Mouse (Mus musculus) forebrain, embryonic 10.5 days (tissue): ENCODE data around the gene Tex33. TPM values are rescaled to one million over a fixed set of nuclear protein-coding genes. Genes with fewer than 3 reads are reported as not detected.

ENCODE experiments used
- DNase-seq: peaks from one replicate; pipeline ENCODE4 v3.0.0-alpha.2; 2017; ENCODE audit warnings: low spot score; ENCODE audit errors: extremely low spot score
- H3K27ac ChIP-seq: fragments of 300-500 bp; sonication (generic); 2 replicates; pipeline ENCODE4 v1.5.1; 2016; ENCODE audit warnings: mild to moderate bottlenecking
- H3K27me3 ChIP-seq: fragments of 300-500 bp; sonication (generic); 2 replicates; pipeline ENCODE4 v1.6.1; 2016; ENCODE audit warnings: mild to moderate bottlenecking; ENCODE audit not compliant: poor library complexity, severe bottlenecking
- H3K36me3 ChIP-seq: fragments of 300-500 bp; sonication (generic); replicated peaks from 2 replicates; pipeline ENCODE4 v1.6.1; 2016; ENCODE audit warnings: mild to moderate bottlenecking, moderate library complexity
- H3K4me1 ChIP-seq: fragments of 300-500 bp; sonication (generic); 2 replicates; pipeline ENCODE4 v1.6.1; 2016
- H3K4me3 ChIP-seq: fragments of 300-500 bp; sonication (generic); 2 replicates; pipeline ENCODE4 v1.5.1; 2016; ENCODE audit warnings: mild to moderate bottlenecking, moderate library complexity
- H3K9me3 ChIP-seq: fragments of 300-500 bp; sonication (generic); 2 replicates; pipeline ENCODE4 v1.6.1; 2016; ENCODE audit warnings: mild to moderate bottlenecking, moderate library complexity
- WGBS: fragments of 180-500 bp; shearing (Covaris S2); methylation state at CpG from one replicate; pipeline ENCODE4 v1.1.7; 2016; 5-methylcytosine and 5-hydroxymethylcytosine counted together
- polyA plus RNA-seq: library from polyadenylated mRNA; unstranded; fragments of >200 nt; fragmentation: Nextera tagmentation; extraction: Ambion mirVana; gene quantifications from 2 replicates; pipeline ENCODE4 v1.2.1, GENCODE M21; 2016

Tex33 gene
- polyA plus RNA-seq, result not detected in 2 replicates

DNA sequence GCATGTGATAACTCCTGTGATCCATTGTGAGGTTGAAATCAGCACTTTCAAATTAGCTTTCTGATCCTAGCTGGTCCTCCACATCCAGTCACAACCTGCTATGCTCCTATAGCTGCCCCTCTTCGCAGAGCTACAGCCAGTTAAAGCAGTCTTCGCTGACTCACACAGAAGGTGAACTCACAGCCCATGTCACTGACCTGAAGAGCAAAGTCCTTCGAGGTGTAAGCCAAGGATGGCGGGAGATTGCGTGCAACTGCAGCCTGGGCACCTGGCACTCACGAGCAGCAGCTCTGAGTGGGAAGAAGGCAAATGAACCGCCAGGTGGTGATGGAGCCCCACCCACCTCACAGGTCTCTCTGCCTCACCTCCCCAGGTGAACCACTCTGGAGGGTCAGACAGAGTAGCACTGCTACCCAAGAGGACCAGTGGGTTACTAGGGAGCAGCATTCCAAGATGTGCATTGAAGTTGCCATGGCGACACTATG is at the start of gene Tex33:
TSS of gene Tex33 (minus strand) at position 435 of the 485 bp plus-strand sequence.
- H3K4me1 ChIP-seq, result peaks cover 7% of the 10 kb centered on the region
- H3K9me3 ChIP-seq, result no peaks in the 10 kb centered on the region
- WGBS, result 85% methylated on average over 8 of the region's 8 CpGs
- no peak within 1 kb of the TSS for H3K4me3 ChIP-seq
- H3K36me3 ChIP-seq, result no peaks in the 10 kb centered on the region
- H3K27ac ChIP-seq, result no peak within 1 kb of the TSS
- no peaks in the 10 kb centered on the region for H3K27me3 ChIP-seq
- DNase-seq, result no peak

GRCm38 (mm10) chr15:78443857-78444256 is 48.1 kb upstream of the Tex33 start:
- no peak for DNase-seq
- no peaks in the 10 kb centered on the region for H3K9me3 ChIP-seq
- 0 out of 2 replicates have a peak overlapping the region, but pooled peaks have one; percentile 40 for H3K27ac ChIP-seq
- peaks cover 45% of the 10 kb centered on the region for H3K4me1 ChIP-seq
- no peaks in the 10 kb centered on the region for H3K36me3 ChIP-seq
- H3K4me3 ChIP-seq, result no peak overlapping the region
- WGBS, result 65% methylated on average over 6 of the region's 6 CpGs
- H3K27me3 ChIP-seq, result 0 out of 2 replicates have a peak, but pooled peaks cover 2% of the 10 kb centered on the region

DNA sequence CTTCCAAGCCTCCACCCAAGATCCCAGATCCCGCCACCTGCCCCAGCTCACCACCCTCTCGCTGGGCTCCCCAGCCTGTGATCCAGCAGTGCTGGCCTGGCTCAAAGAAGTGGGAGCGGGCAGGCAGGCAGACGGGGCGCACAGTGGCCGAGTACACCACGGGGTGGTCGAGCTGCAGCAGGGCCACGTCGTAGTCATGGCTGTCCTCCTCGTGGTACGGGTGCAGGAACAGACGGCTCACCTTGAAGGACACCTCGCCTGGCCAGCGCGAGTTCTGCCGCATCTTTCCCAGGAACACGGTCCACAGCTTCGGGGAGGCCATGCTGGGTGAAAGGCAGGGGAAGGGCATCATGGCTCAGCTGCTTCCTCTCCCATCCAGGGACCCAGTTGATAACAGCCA is 46.5 kb upstream of the Tex33 start:
- H3K4me1 ChIP-seq, result peaks cover 48% of the 10 kb centered on the region
- 93% methylated on average over 19 of the region's 19 CpGs for WGBS

DNA sequence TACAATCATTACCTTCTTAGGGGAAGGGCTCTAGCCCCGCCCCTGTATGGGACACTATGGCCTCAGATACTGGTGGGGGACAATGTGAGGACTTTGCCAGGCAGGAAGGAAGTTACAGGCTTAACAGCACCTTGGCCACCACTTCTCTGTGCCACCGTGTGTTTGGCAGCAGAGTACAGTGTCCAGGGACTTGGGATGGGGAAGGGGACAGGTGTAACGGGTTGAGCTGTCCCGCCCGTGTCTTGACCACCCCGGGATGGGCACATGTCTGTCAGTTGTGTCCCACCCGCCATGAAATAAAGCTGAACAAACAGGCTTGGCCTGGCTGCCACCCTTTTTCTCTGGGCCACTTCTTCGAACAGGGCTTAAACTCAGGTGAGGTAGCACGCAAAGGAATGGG is 43.3 kb upstream of the Tex33 start:
- peaks cover 72% of the 10 kb centered on the region for H3K4me1 ChIP-seq
- H3K27ac ChIP-seq, result no peak overlapping the region
- 61% methylated on average over 9 of the region's 9 CpGs for WGBS
- no peak for DNase-seq
- peaks cover 23% of the 10 kb centered on the region for H3K36me3 ChIP-seq
- H3K4me3 ChIP-seq, result no peak overlapping the region
- H3K9me3 ChIP-seq, result no peaks in the 10 kb centered on the region
- peaks cover 41% of the 10 kb centered on the region for H3K27me3 ChIP-seq

More for the DNA sequence above, 46.5 kb upstream of the Tex33 start:
- no peaks in the 10 kb centered on the region for H3K36me3 ChIP-seq
- no peaks in the 10 kb centered on the region for H3K9me3 ChIP-seq
- DNase-seq, result no peak
- peaks cover 18% of the 10 kb centered on the region for H3K27me3 ChIP-seq
- H3K27ac ChIP-seq, result no peak overlapping the region
- H3K4me3 ChIP-seq, result no peak overlapping the region

- WGBS, result 49% methylated on average over 8 of the region's 8 CpGs
- no peak overlapping the region for H3K27ac ChIP-seq
- no peaks in the 10 kb centered on the region for H3K9me3 ChIP-seq
- no peak overlapping the region for H3K4me3 ChIP-seq
- peaks cover 28% of the 10 kb centered on the region for H3K36me3 ChIP-seq
- H3K4me1 ChIP-seq, result peaks cover 71% of the 10 kb centered on the region
- no peak for DNase-seq
- peaks cover 41% of the 10 kb centered on the region for H3K27me3 ChIP-seq
Measured at GRCm38 (mm10) chr15:78438505-78438904, 42.8 kb upstream of the Tex33 start.

DNA sequence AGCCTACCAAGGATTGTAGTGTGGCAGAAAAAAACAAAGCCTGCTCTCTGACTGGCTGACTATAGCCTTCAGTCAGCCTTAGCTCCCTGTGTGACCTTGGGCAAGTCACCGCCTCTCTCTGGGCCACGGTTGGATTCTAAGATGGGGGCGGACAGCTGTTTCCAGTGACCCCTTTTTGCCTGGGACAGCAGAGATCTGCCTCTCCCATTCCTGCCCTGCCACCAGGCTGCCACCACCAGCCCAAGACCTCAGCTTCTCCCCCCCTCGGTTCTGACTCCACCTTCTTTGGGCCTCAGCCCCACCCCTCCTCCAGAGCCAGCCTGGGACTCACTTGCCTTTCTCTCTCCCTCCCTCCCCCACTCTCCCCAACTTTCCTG is 42.3 kb upstream of the Tex33 start:
- WGBS, result 39% methylated on average over 4 of the region's 4 CpGs

DNA sequence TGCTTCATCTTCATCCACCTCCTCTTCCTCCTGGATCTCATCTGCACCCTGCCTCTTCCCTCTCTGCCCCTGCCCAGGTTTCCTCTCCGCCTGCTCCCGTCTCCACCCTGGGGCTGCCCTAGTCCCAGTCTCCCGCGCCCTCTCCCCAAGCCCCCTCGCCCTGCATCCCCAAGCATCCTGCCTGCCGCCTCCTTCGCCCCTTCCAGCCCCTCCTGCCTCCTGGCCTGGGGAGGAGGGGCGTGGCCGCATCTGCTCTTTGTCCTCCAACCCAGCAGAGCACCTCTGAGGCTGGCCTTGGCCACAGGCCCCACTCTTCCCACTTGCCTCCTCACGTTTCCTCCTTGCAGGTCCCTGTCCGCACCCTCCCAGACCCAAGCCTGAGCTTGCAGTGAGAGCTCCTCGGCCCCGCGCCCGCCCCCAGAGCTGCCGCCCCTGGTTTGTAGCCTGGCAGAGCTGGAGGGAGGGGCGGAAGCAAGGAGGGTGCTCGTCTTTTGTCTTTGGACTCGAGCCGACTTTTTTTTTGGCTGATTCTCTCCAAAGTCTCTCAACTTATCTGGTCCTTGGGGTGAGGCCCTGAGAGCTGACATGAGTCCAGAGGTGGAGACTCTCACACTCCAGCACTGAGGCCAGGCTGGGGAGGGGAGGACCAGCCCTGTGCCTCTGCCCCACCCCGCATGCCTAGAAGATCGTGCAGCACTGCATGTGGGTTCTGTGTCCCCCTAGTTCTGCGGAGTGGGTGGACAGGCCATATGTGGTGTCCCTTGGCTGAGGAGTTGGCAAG is 41.7 kb upstream of the Tex33 start:
- peak overlapping the region; percentile 83 for H3K27ac ChIP-seq
- peak; percentile 35 for DNase-seq
- H3K4me1 ChIP-seq, result peaks cover 75% of the 10 kb centered on the region
- peak overlapping the region; percentile 50 for H3K4me3 ChIP-seq
- 11% methylated on average over 23 of the region's 23 CpGs for WGBS
- H3K9me3 ChIP-seq, result no peaks in the 10 kb centered on the region
- H3K27me3 ChIP-seq, result peaks cover 41% of the 10 kb centered on the region
- H3K36me3 ChIP-seq, result peaks cover 38% of the 10 kb centered on the region

More for the DNA sequence above, 42.3 kb upstream of the Tex33 start:
- Histone ChIP-seq H3K36me3 (peaks cover 33% of the 10 kb centered on the region), H3K27me3 (peaks cover 41% of the 10 kb centered on the region), H3K27ac (peak overlapping the region; percentile 83), H3K9me3 (no peaks in the 10 kb centered on the region), H3K4me3 (no peak overlapping the region), H3K4me1 (peaks cover 72% of the 10 kb centered on the region)
- no peak for DNase-seq

DNA sequence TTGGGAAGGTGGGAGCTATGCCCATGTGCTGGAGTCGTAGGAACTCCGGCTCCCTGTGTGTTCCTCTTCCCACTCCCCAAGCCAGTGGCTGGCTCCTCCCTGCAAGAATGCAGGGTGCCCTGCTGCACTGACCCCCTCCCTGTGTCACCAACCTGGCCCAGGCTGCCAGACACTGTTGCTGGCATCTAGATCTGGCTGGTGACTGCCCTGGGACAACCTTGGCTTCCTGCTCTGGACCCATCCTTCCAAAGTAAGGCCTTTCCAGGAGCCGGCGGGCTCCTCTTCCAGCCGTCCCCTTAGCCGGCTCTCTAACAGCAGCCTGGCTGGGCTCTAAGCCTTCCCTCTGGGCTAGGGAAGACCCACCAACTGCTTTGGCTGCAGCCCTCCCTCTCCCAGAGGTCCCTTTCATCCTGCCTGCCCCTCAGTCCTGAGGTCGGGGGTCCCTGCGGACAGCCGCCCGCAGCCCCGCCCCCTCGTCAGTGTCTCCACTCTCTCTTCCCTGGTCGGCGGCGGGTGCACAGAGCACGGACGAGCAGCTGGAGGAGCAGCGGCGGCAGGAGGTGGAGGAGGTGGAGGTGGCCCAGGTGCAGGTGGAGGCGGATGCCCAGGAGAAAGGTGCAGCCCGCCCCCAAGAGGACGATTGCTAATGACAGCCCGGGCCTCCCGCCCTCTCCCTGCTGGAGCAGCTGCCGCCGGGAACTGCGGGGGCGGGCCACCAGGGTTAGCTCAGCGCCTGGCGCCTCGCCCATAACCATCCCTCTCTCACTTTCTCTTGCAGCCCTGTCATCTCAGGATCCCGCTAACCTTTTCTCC is 40.9 kb upstream of the Tex33 start:
- Histone ChIP-seq H3K4me1 (peaks cover 79% of the 10 kb centered on the region), H3K36me3 (peaks cover 47% of the 10 kb centered on the region), H3K27me3 (peaks cover 41% of the 10 kb centered on the region), H3K4me3 (peak overlapping the region; percentile 50), H3K9me3 (no peaks in the 10 kb centered on the region), H3K27ac (peak overlapping the region; percentile 83)
- peak; percentile 56 for DNase-seq
- WGBS, result 7% methylated on average over 32 of the region's 32 CpGs

DNA sequence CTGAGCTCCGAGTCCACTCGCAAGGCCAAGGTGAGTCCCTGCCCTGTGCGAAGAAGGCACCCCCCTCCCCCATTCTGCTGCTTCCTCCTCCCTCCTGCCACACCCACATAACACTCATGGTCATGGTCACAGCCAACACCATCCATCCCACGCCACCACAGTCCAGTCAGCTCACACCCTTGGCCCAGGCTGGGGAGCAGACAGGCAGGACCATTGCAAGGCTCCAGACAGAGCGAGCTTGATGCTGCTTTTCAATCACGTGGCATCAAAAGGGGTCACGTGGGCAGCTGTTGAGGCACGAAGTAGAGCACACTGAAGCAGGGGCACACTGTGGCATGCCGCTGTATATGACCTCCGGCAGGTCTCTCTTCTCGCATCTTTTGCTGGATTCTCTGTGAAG is 40.0 kb upstream of the Tex33 start:
- Histone ChIP-seq H3K27me3 (peaks cover 41% of the 10 kb centered on the region), H3K36me3 (peaks cover 56% of the 10 kb centered on the region), H3K9me3 (no peaks in the 10 kb centered on the region), H3K4me1 (peaks cover 83% of the 10 kb centered on the region), H3K27ac (peak overlapping the region; percentile 83), H3K4me3 (no peak overlapping the region)
- 84% methylated on average over 11 of the region's 11 CpGs for WGBS
- DNase-seq, result no peak

GRCm38 (mm10) chr15:78434896-78435520 is 39.3 kb upstream of the Tex33 start:
- Histone ChIP-seq H3K27me3 (peaks cover 41% of the 10 kb centered on the region), H3K9me3 (no peaks in the 10 kb centered on the region), H3K27ac (peak overlapping the region; percentile 83), H3K4me1 (peaks cover 85% of the 10 kb centered on the region), H3K36me3 (peaks cover 62% of the 10 kb centered on the region), H3K4me3 (no peak overlapping the region)
- 29% methylated on average over 6 of the region's 6 CpGs for WGBS
- peak; percentile 59 for DNase-seq

DNA sequence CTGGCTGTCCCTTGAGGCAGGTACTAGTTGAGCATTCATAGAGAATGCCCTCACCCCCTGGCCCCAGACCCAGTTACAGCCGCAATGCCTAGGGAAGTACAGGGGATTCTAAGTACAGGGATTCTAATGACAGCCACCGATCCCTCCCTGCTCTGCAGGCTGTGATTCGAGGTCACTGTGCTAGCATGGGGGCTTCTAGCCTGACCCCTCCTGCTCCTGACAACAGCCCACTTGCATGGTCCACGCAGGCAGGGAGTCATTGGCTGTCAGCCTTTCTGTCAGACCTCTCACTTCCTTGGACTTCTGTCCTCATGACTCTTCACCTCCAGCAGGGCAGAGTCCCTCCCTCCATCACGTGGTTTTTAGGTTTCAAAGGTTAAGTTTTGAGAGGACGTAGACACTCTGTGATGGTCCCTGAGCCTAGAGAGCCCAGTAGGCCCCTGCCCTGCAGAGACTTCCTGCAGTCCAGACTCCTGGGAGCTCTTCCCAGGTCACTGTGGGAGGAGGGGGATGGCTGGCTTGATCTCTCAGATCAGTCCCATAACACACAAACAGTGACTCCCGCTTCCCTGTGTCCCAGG is 35.9 kb upstream of the Tex33 start:
- Histone ChIP-seq H3K36me3 (peaks cover 62% of the 10 kb centered on the region), H3K4me3 (no peak overlapping the region), H3K27me3 (peaks cover 25% of the 10 kb centered on the region), H3K9me3 (no peaks in the 10 kb centered on the region), H3K27ac (no peak overlapping the region), H3K4me1 (peaks cover 79% of the 10 kb centered on the region)
- whole genome bisulfite sequencing, result 84% methylated on average over 7 of the region's 7 CpGs
- DNase-seq, result no peak

DNA sequence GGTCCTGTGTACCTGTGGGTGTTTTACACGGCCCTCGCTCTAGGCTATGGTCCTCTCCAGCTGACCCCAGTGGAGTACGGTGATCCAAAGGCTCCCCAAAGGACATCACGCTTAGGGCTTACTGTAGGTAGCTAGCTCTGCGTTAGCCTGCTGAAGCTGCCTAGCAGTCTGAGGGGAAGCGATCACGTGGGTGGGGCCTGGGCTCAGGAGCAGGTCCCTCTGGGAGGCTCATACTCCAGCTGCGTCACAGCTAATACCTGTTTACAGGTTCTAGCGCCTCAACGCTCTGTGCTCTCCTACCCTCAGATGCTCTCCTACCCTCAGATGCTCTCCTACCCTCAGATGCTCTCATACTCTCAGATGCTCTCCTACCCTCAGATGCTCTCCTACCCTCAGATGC is 35.2 kb upstream of the Tex33 start:
- Histone ChIP-seq H3K27ac (0 out of 2 replicates have a peak overlapping the region, but pooled peaks have one; percentile 91), H3K27me3 (peaks cover 17% of the 10 kb centered on the region), H3K4me1 (peaks cover 71% of the 10 kb centered on the region), H3K36me3 (peaks cover 56% of the 10 kb centered on the region), H3K4me3 (no peak overlapping the region), H3K9me3 (no peaks in the 10 kb centered on the region)
- WGBS, result 87% methylated on average over 10 of the region's 10 CpGs
- no peak for DNase-seq
